Mouse (Mus musculus) midbrain, embryonic 12.5 days (tissue): ENCODE results near the gene Kncn. TPM values are rescaled to one million over a fixed set of nuclear protein-coding genes. Genes with fewer than 3 reads are reported as not detected.

Source experiments
- polyA plus RNA-seq: library from polyadenylated mRNA; unstranded; fragments of >200 nt; fragmentation: Nextera tagmentation; extraction: Ambion mirVana; gene quantifications from 2 replicates; pipeline ENCODE4 v1.2.1, GENCODE M21; 2016

Gene Kncn
- polyA plus RNA-seq, 1 experiment from 2014 or later, result not detected

Other genes with a start within 250 kb of the Kncn start
- gene Cyp4b1, start 236.7 kb upstream of the Kncn start, polyA plus RNA-seq, result 0.38 TPM in 1 of 2 replicates, not detected in the other
- 30.1 and 30.6 TPM in 2 replicates for gene Efcab14, start 146.7 kb upstream of the Kncn start, polyA plus RNA-seq
- gene Tex38, start 103.4 kb upstream of the Kncn start, polyA plus RNA-seq, result 0.30 TPM in 1 of 2 replicates, not detected in the other
- 41.3 and 44.2 TPM in 2 replicates for gene Atpaf1, start 99.6 kb upstream of the Kncn start, polyA plus RNA-seq
- gene Mob3c, start 56.3 kb upstream of the Kncn start, polyA plus RNA-seq, result 4.6 and 6.3 TPM in 2 replicates
- gene Mknk1, start 45.2 kb upstream of the Kncn start, polyA plus RNA-seq, result 28.0 and 30.1 TPM in 2 replicates
- 0.42 and 0.50 TPM in 2 replicates for gene 6430628N08Rik, start 6.3 kb downstream of the Kncn start, polyA plus RNA-seq
- gene Dmbx1, start 55.5 kb downstream of the Kncn start, polyA plus RNA-seq, result 18.2 and 18.3 TPM in 2 replicates
- 4.5 and 5.5 TPM in 2 replicates for gene Faah, start 133.5 kb downstream of the Kncn start, polyA plus RNA-seq
- 20.4 and 20.7 TPM in 2 replicates for gene Nsun4, start 169.5 kb downstream of the Kncn start, polyA plus RNA-seq
- 371 and 380 TPM in 2 replicates for gene Uqcrh, start 190.7 kb downstream of the Kncn start, polyA plus RNA-seq
- 69.6 and 71.2 TPM in 2 replicates for gene Lrrc41, start 190.9 kb downstream of the Kncn start, polyA plus RNA-seq
- gene Rad54l, start 239.3 kb downstream of the Kncn start, polyA plus RNA-seq, result 44.8 and 46.5 TPM in 2 replicates
- gene Pomgnt1, start 239.4 kb downstream of the Kncn start, polyA plus RNA-seq, result 60.9 and 67.9 TPM in 2 replicates